Mouse (Mus musculus) thymus, postnatal 0 days (tissue): ENCODE results near the gene Stxbp4. TPM values are rescaled to one million over a fixed set of nuclear protein-coding genes. Genes with fewer than 3 reads are reported as not detected.

Source experiments
- DNase-seq: peaks from one replicate; pipeline ENCODE4 v3.0.0-alpha.2; 2015; ENCODE audit warnings: low spot score
- polyA plus RNA-seq: library from polyadenylated mRNA; unstranded; fragments of >200 nt; fragmentation: Nextera tagmentation; extraction: Ambion mirVana; gene quantifications from 2 replicates; pipeline ENCODE4 v1.2.1, GENCODE M21; 2015

The Stxbp4 gene
- polyA plus RNA-seq, 1 experiment from 2014 or later = 6.3 TPM

- no peak for DNase-seq
Observed at GRCm38 (mm10) chr11:90570646-90571259, 67.1 kb downstream of the Stxbp4 start.

GRCm38 (mm10) chr11:90558359-90559047 is 79.4 kb downstream of the Stxbp4 start:
- no peak for DNase-seq

GRCm38 (mm10) chr11:90556517-90556916 is 81.4 kb downstream of the Stxbp4 start:
- DNase-seq = no peak

GRCm38 (mm10) chr11:90553963-90554362 is 83.9 kb downstream of the Stxbp4 start:
- no peak for DNase-seq

GRCm38 (mm10) chr11:90552303-90553201 is 85.3 kb downstream of the Stxbp4 start:
- DNase-seq = no peak

- peak; percentile 20 for DNase-seq
Observed at GRCm38 (mm10) chr11:90548560-90548959, 89.3 kb downstream of the Stxbp4 start.

- DNase-seq = no peak
Observed at GRCm38 (mm10) chr11:90538636-90539263, 99.1 kb downstream of the Stxbp4 start.

- peak; percentile 77 for DNase-seq
Observed at GRCm38 (mm10) chr11:90525311-90525710, 112.6 kb downstream of the Stxbp4 start.

- no peak for DNase-seq
Observed at GRCm38 (mm10) chr11:90521040-90521439, 116.8 kb downstream of the Stxbp4 start.

- DNase-seq = no peak
Observed at GRCm38 (mm10) chr11:90517750-90518149, 120.1 kb downstream of the Stxbp4 start.

- peak; percentile 49 for DNase-seq
Observed at GRCm38 (mm10) chr11:90512538-90513219, 125.2 kb downstream of the Stxbp4 start.

- DNase-seq = no peak
Observed at GRCm38 (mm10) chr11:90501846-90502245, 136.0 kb downstream of the Stxbp4 start.

GRCm38 (mm10) chr11:90499918-90500317 is 138.0 kb downstream of the Stxbp4 start:
- DNase-seq = no peak

- DNase-seq = no peak
Observed at GRCm38 (mm10) chr11:90498461-90498860, 139.4 kb downstream of the Stxbp4 start.

- DNase-seq = no peak
Observed at GRCm38 (mm10) chr11:90494981-90495380, 142.9 kb downstream of the Stxbp4 start.

GRCm38 (mm10) chr11:90492511-90492910 is 145.4 kb downstream of the Stxbp4 start:
- DNase-seq = no peak

- DNase-seq = no peak
Observed at GRCm38 (mm10) chr11:90489166-90489565, 148.7 kb downstream of the Stxbp4 start.

- DNase-seq = no peak
Observed at GRCm38 (mm10) chr11:90487686-90488085, 150.2 kb downstream of the Stxbp4 start.

- no peak for DNase-seq
Observed at GRCm38 (mm10) chr11:90484750-90485637, 152.9 kb downstream of the Stxbp4 start.

- DNase-seq = no peak
Observed at GRCm38 (mm10) chr11:90483766-90484165, 154.1 kb downstream of the Stxbp4 start.
